Mouse (Mus musculus) erythroblast, embryonic 14.5 days (primary cell): ENCODE results near the gene Ush1c.

Experiments
- GATA1 ChIP-seq: IDR thresholded peaks from 2 replicates; pipeline ENCODE4 v1.6.1; 2012; ENCODE audit warnings: low read length, inconsistent platforms, mixed read lengths
- TAL1 ChIP-seq: IDR thresholded peaks from 3 replicates; pipeline ENCODE4 v1.6.1; 2012; ENCODE audit warnings: low read length, inconsistent platforms, mixed read lengths

DNA sequence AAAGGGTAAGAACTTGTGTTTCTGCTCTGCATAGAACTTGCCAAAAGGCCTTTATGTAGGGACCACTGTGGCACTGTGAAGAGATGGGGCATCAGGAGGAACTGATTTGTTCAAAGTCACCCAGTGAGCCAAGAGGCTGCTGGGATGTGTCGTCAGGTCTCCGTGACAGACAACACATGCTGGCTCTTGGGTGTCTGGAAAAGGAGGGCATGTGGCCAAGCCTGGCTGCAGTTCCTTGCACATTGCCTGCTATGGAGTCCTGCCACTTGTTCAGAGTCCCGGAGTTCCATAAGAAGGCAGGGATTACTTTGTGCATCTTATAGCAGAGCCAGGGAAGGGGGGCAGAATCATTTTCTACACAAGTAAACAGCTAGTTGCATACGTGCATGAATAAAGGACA is 11.4 kb downstream of the Ush1c start:
- TF ChIP-seq TAL1: no peak
- TF ChIP-seq GATA1: no peak
